In the genomic region with DNA sequence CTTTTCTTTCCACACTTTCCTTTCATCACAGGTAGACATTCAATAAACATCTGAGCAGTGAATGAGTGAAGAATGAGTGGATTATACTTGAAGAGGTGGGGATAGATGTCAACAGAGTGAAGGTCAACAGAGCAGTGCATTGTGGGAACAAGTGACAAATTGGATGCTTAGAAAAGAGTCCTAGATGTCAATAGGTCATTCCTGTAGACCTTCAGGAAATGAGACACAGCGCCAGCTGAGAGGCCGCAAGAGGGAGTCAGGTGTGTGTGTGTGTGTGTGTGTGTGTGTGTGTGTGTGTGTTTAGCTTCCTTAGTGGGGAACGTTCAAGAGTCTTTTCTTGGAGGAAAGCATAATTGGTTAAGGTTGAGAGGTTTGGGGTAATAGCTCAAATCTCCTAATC, we compare ENCODE assay signal across 21 mouse cellular contexts. TPM values are rescaled to one million over a fixed set of nuclear protein-coding genes. Genes with fewer than 3 reads are reported as not detected.
DNase-seq lines count a peak whose midpoint lies in the region; ATAC-seq and TF ChIP-seq lines count a peak whose summit lies in the region.
"Had no signal": no experiment of that assay in that cellular context is flagged by ENCODE, and none has a peak within 500 bp of the region (broad histone marks: within the 10 kb centered on the region; RNA-seq: fewer than 3 reads in every experiment).

No protein-coding gene starts in this region.

- peak overlapping the region; percentile 82 for H3K27ac ChIP-seq in liver, embryonic 13.5 days
- peak overlapping the region; percentile 53 for H3K27ac ChIP-seq in stomach, postnatal 0 days (replicated peaks)
- H3K27ac ChIP-seq: embryonic facial prominence, embryonic 13.5 days; hindbrain, embryonic 14.5 days; neural tube, embryonic 15.5 days had no signal

- DNase-seq in lung, postnatal 25 days (ENCODE audit: low spot score), result peak; percentile 40
- no peak for DNase-seq in lung, postnatal 14 days
- DNase-seq in liver, embryonic 13.5 days, result no peak
- DNase-seq in stomach, postnatal 0 days (ENCODE audit: low spot score), result peak; percentile 50
- DNase-seq in Muller cell, postnatal 12 days (ENCODE audit: inconsistent ontology term), result no peak
- no peak for DNase-seq in embryo, embryonic 11 days
- DNase-seq: cerebellum, adult 8-10 months; gastrocnemius, postnatal 10 days; heart, postnatal 10 days; kidney, adult 9 months; kidney, postnatal 4 days; layer of hippocampus, adult 9-11 months had no signal

- peaks cover 44% of the 10 kb centered on the region for H3K4me1 ChIP-seq in liver, embryonic 13.5 days (replicated peaks)
- H3K4me1 ChIP-seq in stomach, postnatal 0 days (replicated peaks; ENCODE audit: control insufficient read depth, insufficient read depth), result peaks cover 7% of the 10 kb centered on the region; the same call in 1 of the 2 replicates
- H3K4me1 ChIP-seq: neural tube, embryonic 15.5 days; stomach, embryonic 15.5 days had no signal

- TF ChIP-seq EP300 in stomach, postnatal 0 days (optimal IDR thresholded peaks at IDR 0.05), result no peak

- H3K27me3 ChIP-seq in liver, embryonic 13.5 days, result peaks cover 3% of the 10 kb centered on the region; the same call in 1 of the 2 replicates
- H3K27me3 ChIP-seq in stomach, postnatal 0 days (ENCODE audit: control insufficient read depth, insufficient read depth, low read length), result no peaks in the 10 kb centered on the region
- H3K27me3 ChIP-seq: CH12.LX; embryonic facial prominence, embryonic 13.5 days; neural tube, embryonic 15.5 days; stomach, embryonic 15.5 days had no signal

- H3K4me3 ChIP-seq in liver, embryonic 13.5 days (replicated peaks), result no peak overlapping the region
- H3K4me3 ChIP-seq in stomach, postnatal 0 days (ENCODE audit: low read depth, low read length), result no peak overlapping the region
- H3K4me3 ChIP-seq: embryonic facial prominence, embryonic 13.5 days; neural tube, embryonic 15.5 days; stomach, embryonic 15.5 days had no signal

- peak; percentile 1 for ATAC-seq in CD4-positive, CD25-positive, alpha-beta regulatory T cell, adult 4 months
- no peak for ATAC-seq in liver, embryonic 13.5 days (ENCODE audit: low read depth)
- ATAC-seq in stomach, postnatal 0 days (ENCODE audit: low FRiP score, low TSS enrichment), result no peak
- ATAC-seq: forebrain, embryonic 14.5 days; midbrain, embryonic 16.5 days had no signal

- no peak for TF ChIP-seq CTCF in stomach, postnatal 0 days (IDR thresholded peaks at IDR 0.05; ENCODE audit: low read depth)

- 0 out of 2 replicates have a peak overlapping the region, but pooled peaks have one; percentile 63 for H3K9ac ChIP-seq in liver, embryonic 13.5 days
- no peak overlapping the region for H3K9ac ChIP-seq in stomach, postnatal 0 days (ENCODE audit: low read length)
- H3K9ac ChIP-seq: embryonic facial prominence, embryonic 13.5 days; hindbrain, embryonic 14.5 days; neural tube, embryonic 15.5 days; stomach, embryonic 15.5 days had no signal

- WGBS in liver, embryonic 13.5 days (ENCODE audit: insufficient replicate concordance), result 71% methylated on average over 3 of the region's 3 CpGs
- 64% methylated on average over 3 of the region's 3 CpGs for WGBS in stomach, postnatal 0 days

- no peaks in the 10 kb centered on the region for H3K36me3 ChIP-seq in liver, embryonic 13.5 days
- H3K36me3 ChIP-seq in stomach, postnatal 0 days (ENCODE audit: control insufficient read depth, insufficient read depth, low read length), result no peaks in the 10 kb centered on the region
- H3K36me3 ChIP-seq: embryonic facial prominence, embryonic 13.5 days; neural tube, embryonic 15.5 days; stomach, embryonic 15.5 days had no signal

- H3K4me2 ChIP-seq in liver, embryonic 13.5 days, result no peak overlapping the region
- H3K4me2 ChIP-seq in stomach, postnatal 0 days (replicated peaks; ENCODE audit: low read depth), result no peak overlapping the region
- H3K4me2 ChIP-seq: embryonic facial prominence, embryonic 13.5 days; hindbrain, embryonic 14.5 days; neural tube, embryonic 15.5 days; stomach, embryonic 15.5 days had no signal

- H3K9me3 ChIP-seq in liver, embryonic 13.5 days (replicated peaks), result no peaks in the 10 kb centered on the region
- no peaks in the 10 kb centered on the region for H3K9me3 ChIP-seq in stomach, postnatal 0 days (ENCODE audit: control insufficient read depth, low read length)
- H3K9me3 ChIP-seq: embryonic facial prominence, embryonic 13.5 days; neural tube, embryonic 15.5 days; stomach, embryonic 15.5 days had no signal

RNA-seq across cellular contexts. Expression of gene Herpud1, which starts 10.1 kb away (rescaled TPM):
- polyA plus RNA-seq in CD4-positive, CD25-positive, alpha-beta regulatory T cell, adult 4 months (2017; shearing (Covaris generic)), result 100 to 1,000 TPM; 177 to 183 TPM
- polyA plus RNA-seq in liver, embryonic 13.5 days (2015; fragmentation: Nextera tagmentation; extraction: Ambion mirVana), result 78.4 and 84.2 TPM in 2 replicates
- polyA plus RNA-seq in stomach, postnatal 0 days (2015; fragmentation: Nextera tagmentation; extraction: Ambion mirVana), result 224 and 255 TPM in 2 replicates

RNA-seq across cellular contexts. Expression of gene Slc12a3, which starts 47.2 kb away (rescaled TPM):
- polyA plus RNA-seq in CD4-positive, CD25-positive, alpha-beta regulatory T cell, adult 4 months (2017; shearing (Covaris generic)), result under 1 TPM in 1 of 2 experiments, not detected in 1; 0.19 TPM
- polyA plus RNA-seq in liver, embryonic 13.5 days (2015; fragmentation: Nextera tagmentation; extraction: Ambion mirVana), result not detected in 2 replicates
- polyA plus RNA-seq in stomach, postnatal 0 days (2015; fragmentation: Nextera tagmentation; extraction: Ambion mirVana), result 0.10 and 0.22 TPM in 2 replicates
- polyA plus RNA-seq: forebrain, embryonic 14.5 days; limb, embryonic 11.5 days; midbrain, embryonic 16.5 days had no signal

RNA-seq across cellular contexts. Expression of gene Nlrc5, which starts 58.0 kb away (rescaled TPM):
- polyA plus RNA-seq in CD4-positive, CD25-positive, alpha-beta regulatory T cell, adult 4 months (2017; shearing (Covaris generic)), result 100 to 1,000 TPM; 186 to 214 TPM
- polyA plus RNA-seq in liver, embryonic 13.5 days (2015; fragmentation: Nextera tagmentation; extraction: Ambion mirVana), result 0.06 and 0.07 TPM in 2 replicates
- 0.44 and 0.62 TPM in 2 replicates for polyA plus RNA-seq in stomach, postnatal 0 days (2015; fragmentation: Nextera tagmentation; extraction: Ambion mirVana)

Comparison
In these comparisons a context has a peak if more than half of its experiments do, and no peak if none do; other contexts are left out.
1. DNase-seq: peak in lung, postnatal 25 days (single experiment) and stomach, postnatal 0 days (single experiment); none in lung, postnatal 14 days (single experiment), liver, embryonic 13.5 days (single experiment), Muller cell, postnatal 12 days (single experiment) and embryo, embryonic 11 days (single experiment).
2. RNA of gene Nlrc5, which starts 58.0 kb away (polyA plus RNA-seq): 186 to 214 TPM in CD4-positive, CD25-positive, alpha-beta regulatory T cell, adult 4 months; 0.44 to 0.62 TPM in stomach, postnatal 0 days and 0.06 to 0.07 TPM in liver, embryonic 13.5 days; every median in the first group is over 100 times any median in the second.